Mouse (Mus musculus) stomach, adult 2 months (tissue): ENCODE measurements around the gene Tnks2. TPM values are rescaled to one million over a fixed set of nuclear protein-coding genes. Genes with fewer than 3 reads are reported as not detected.

Source experiments
- polyA plus RNA-seq: library from polyadenylated mRNA; depleted of rRNA; stranded (reverse); fragments of >200 nt; gene quantifications from 2 replicates; pipeline ENCODE4 v1.2.3, GENCODE M21; 2012; rRNA removed

The Tnks2 gene
- polyA plus RNA-seq: 5.1 TPM in 2 replicates

GRCm38 (mm10) chr19:36833788-36834531 is at the start of gene Tnks2:
Gene Tnks2 (plus strand): TSS chr19:36834232.

GRCm38 (mm10) chr19:36919466-36919865 is 85.4 kb downstream of the Tnks2 start, which contains the start of gene Fgfbp3:
Gene Fgfbp3 (minus strand): TSS chr19:36919615.

GRCm38 (mm10) chr19:36925671-36926552 is 91.9 kb downstream of the Tnks2 start, which contains the start of gene Btaf1:
Gene Btaf1 (plus strand): TSS chr19:36926079.

Other genes with a start within 250 kb of the Tnks2 start
- gene Ppp1r3c, start 97.6 kb upstream of the Tnks2 start, polyA plus RNA-seq: 1.8 and 2.0 TPM in 2 replicates
- gene Fgfbp3, start 85.4 kb downstream of the Tnks2 start, polyA plus RNA-seq: 4.5 and 10.8 TPM in 2 replicates
- 0.53 and 1.1 TPM in 2 replicates for gene Btaf1, start 91.8 kb downstream of the Tnks2 start, polyA plus RNA-seq